1 mouse cellular context compared by ENCODE assay signal in genomic region chr9:119571411-119571888, GRCm38 (mm10).
A peak's percentile ranks its signal among the peaks of the same experiment; 100 is the strongest.
TF ChIP-seq lines count a peak whose summit lies in the region.

No protein-coding gene starts in this region.

TF ChIP-seq in CH12.LX, 34 proteins besides CTCF, POLR2A, EP300 and RAD21 (continued from another document):
- no peak for TF ChIP-seq TCF12 (IDR thresholded peaks at IDR 0.05; ENCODE audit: low read depth, low read length)
- 0 out of 2 replicates have a peak, but pooled peaks have one; percentile 38 for TF ChIP-seq MAZ (IDR thresholded peaks at IDR 0.05; ENCODE audit: low read depth, low read length)
- 0 out of 2 replicates have a peak, but pooled peaks have one; percentile 19 for TF ChIP-seq TBP (conservative IDR thresholded peaks at IDR 0.05; ENCODE audit: low read depth, low read length)
- no peak for TF ChIP-seq CHD2 (IDR thresholded peaks at IDR 0.05; ENCODE audit: low read length)
